Mouse (Mus musculus) heart, embryonic 16.5 days (tissue): ENCODE data around the gene Il12rb1. TPM values are rescaled to one million over a fixed set of nuclear protein-coding genes. Genes with fewer than 3 reads are reported as not detected.
A peak's percentile ranks its signal among the peaks of the same experiment; 100 is the strongest.

Experiments
- ATAC-seq: fragments of 200-750 bp; cut with Nextera tagmentation; replicated peaks from 2 replicates; pipeline ENCODE4 v1.8.0; 2017; ENCODE audit warnings: moderate number of reproducible peaks; ENCODE audit not compliant: insufficient read depth, low FRiP score; ENCODE audit errors: extremely low read depth
- H3K27ac ChIP-seq: fragments of 300-500 bp; sonication (generic); 2 replicates; pipeline ENCODE4 v1.5.1; 2014; ENCODE audit warnings: mild to moderate bottlenecking, low read length, control low read depth, moderate library complexity
- H3K27me3 ChIP-seq: fragments of 300-500 bp; sonication (generic); 2 replicates; pipeline ENCODE4 v1.6.1; 2014; ENCODE audit warnings: low read length, mixed read lengths; ENCODE audit not compliant: control insufficient read depth, insufficient read depth
- H3K36me3 ChIP-seq: fragments of 300-500 bp; sonication (generic); 2 replicates; pipeline ENCODE4 v1.6.1; 2014; ENCODE audit not compliant: control insufficient read depth, insufficient read depth
- H3K4me1 ChIP-seq: fragments of 300-500 bp; sonication (generic); 2 replicates; pipeline ENCODE4 v1.6.1; 2014; ENCODE audit warnings: low read length, mixed read lengths; ENCODE audit not compliant: control insufficient read depth, insufficient read depth
- H3K4me2 ChIP-seq: fragments of 300-500 bp; sonication (generic); 2 replicates; pipeline ENCODE4 v1.6.1; 2014; ENCODE audit warnings: low read depth, mild to moderate bottlenecking, control low read depth, low read length
- H3K4me3 ChIP-seq: fragments of 300-500 bp; sonication (generic); 2 replicates; pipeline ENCODE4 v1.5.1; 2014; ENCODE audit warnings: mild to moderate bottlenecking, control low read depth, low read length
- H3K9ac ChIP-seq: fragments of 300-500 bp; sonication (generic); 2 replicates; pipeline ENCODE4 v1.6.1; 2014; ENCODE audit warnings: low read length, control low read depth
- H3K9me3 ChIP-seq: fragments of 300-500 bp; sonication (generic); replicated peaks from 2 replicates; pipeline ENCODE4 v1.6.1; 2016; ENCODE audit warnings: low read length; ENCODE audit not compliant: control insufficient read depth
- WGBS: fragments of 180-500 bp; shearing (Covaris S2); extraction: QIAGEN DNeasy Blood & Tissue Kit; methylation state at CpG from one replicate; pipeline ENCODE4 v1.1.7; 2014; 5-methylcytosine and 5-hydroxymethylcytosine counted together
- polyA plus RNA-seq: library from polyadenylated mRNA; unstranded; fragments of >200 nt; fragmentation: Nextera tagmentation; extraction: Ambion mirVana; gene quantifications from 2 replicates; pipeline ENCODE4 v1.2.1, GENCODE M21; 2015

Gene Il12rb1
- polyA plus RNA-seq, 1 experiment from 2014 or later, result 1.6 TPM

DNA sequence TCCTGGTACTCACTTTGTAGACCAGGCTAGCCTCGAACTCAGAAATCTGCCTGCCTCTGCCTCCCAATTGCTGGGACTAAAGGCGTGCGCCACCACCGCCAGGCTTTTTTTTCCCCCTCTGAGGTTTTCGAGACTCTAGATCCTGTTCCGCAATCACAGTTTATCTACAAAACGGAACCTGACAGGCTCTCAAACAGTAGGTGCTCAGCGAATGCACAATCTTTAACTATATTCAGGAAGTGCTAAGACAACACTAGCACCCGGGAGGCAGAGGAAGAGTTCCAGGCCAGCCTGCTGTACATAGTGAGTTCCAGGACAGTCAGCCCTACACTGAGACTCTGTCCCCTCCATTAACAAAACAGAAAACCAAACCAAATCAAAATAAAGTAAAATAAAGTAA is 42.9 kb upstream of the Il12rb1 start:
- Histone ChIP-seq H3K27ac (no peak overlapping the region), H3K36me3 (peaks cover 11% of the 10 kb centered on the region; the same call in 1 of the 2 replicates), H3K4me1 (peaks cover 21% of the 10 kb centered on the region), H3K4me3 (peak overlapping the region; percentile 56), H3K4me2 (peak overlapping the region; percentile 86), H3K9me3 (no peaks in the 10 kb centered on the region), H3K27me3 (no peaks in the 10 kb centered on the region), H3K9ac (peak overlapping the region; percentile 70; the same call in 1 of the 2 replicates)
- 71% methylated on average over 9 of the region's 9 CpGs for WGBS
- no peak for ATAC-seq

DNA sequence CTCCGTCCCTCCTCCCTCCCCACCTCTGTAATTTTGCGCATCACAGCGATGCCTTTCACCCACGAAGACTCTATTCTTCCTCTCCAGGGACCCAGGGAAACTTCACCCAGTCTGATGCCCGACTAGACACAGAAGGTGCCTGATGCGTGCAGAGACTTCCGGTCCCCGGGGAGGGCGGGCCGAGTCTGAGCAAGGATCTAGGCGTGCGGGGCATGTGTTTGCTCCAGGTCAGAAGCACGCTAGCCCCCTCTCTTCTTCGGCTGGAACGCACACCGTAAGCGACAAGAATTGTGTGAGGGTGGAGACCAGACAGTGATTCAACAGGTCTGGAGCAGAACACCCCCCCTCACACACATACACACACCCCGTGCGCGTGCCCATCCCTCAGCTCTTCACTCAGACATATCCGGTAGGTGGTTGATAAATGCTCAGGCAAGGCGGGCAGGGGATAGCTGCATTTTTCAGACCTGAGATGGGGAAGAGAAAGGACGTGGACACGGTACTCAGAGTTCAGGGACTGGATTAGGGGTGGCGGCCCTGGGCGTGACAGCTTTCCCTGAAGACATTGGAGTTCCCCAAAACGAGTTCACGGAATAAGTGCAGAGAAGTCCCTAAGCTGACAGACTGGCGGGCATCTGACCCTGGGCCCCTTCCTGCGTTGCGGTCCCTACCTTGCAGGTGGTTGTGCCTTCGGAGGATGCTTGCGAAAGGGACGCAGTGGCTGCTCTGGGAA is 42.2 kb upstream of the Il12rb1 start:
- peak overlapping the region; percentile 70 for H3K9ac ChIP-seq
- ATAC-seq, result no peak
- peaks cover 21% of the 10 kb centered on the region for H3K4me1 ChIP-seq
- peak overlapping the region; percentile 86 for H3K4me2 ChIP-seq
- no peaks in the 10 kb centered on the region for H3K9me3 ChIP-seq
- H3K27ac ChIP-seq, result 0 out of 2 replicates have a peak overlapping the region, but pooled peaks have one; percentile 44
- under 1% methylated on average over 34 of the region's 34 CpGs for WGBS
- H3K4me3 ChIP-seq, result peak overlapping the region; percentile 56
- no peaks in the 10 kb centered on the region for H3K27me3 ChIP-seq
- H3K36me3 ChIP-seq, result peaks cover 17% of the 10 kb centered on the region

DNA sequence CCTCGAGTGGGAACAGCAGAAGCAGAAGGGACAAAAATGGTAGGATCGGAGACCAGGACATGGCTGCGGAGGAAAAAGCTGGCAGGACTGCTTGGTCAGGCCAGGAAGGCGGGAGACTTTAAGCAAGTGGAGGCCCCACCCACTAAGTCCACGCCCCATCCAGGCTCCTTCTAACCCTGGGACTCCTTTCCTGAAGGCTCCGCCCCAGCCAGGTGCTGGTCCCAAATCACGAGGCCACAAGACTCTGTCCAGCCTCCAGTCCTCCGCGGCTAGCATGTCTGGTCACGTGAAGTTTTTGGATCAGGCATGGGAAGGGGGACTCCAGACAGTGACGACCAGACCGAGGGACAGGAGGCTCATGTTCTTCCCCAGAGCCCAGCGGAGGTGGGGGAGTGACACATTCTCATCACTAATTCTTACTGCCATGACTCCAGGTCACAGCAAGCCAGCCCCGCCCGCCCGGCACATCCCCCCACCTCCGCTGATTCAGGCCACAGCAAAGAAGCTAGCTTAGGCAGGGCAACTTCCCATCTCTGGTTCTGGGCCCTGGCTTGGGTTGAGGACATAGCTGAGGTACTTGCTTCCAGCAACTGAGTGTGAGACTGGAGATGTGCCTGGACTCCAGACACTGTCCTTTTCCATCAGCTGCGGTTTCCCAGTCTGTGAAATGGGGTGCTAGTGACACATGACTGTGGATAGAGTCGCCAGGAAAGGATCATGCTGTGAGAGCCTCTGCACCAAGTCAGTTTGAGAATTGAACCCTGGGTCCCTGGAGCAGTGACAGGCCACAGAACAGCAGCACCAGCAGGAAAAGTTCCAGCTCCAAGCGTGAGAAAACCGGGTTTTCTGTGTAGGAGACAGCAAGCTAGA is 41.4 kb upstream of the Il12rb1 start:
- peak overlapping the region; percentile 56 for H3K4me3 ChIP-seq
- H3K27ac ChIP-seq, result 0 out of 2 replicates have a peak overlapping the region, but pooled peaks have one; percentile 44
- peak; percentile 26; the same call in 1 of the 2 replicates for ATAC-seq
- peak overlapping the region; percentile 86 for H3K4me2 ChIP-seq
- peaks cover 25% of the 10 kb centered on the region for H3K36me3 ChIP-seq
- no peaks in the 10 kb centered on the region for H3K9me3 ChIP-seq
- H3K4me1 ChIP-seq, result peaks cover 18% of the 10 kb centered on the region
- no peaks in the 10 kb centered on the region for H3K27me3 ChIP-seq
- H3K9ac ChIP-seq, result peak overlapping the region; percentile 70
- 12% methylated on average over 21 of the region's 21 CpGs for WGBS

DNA sequence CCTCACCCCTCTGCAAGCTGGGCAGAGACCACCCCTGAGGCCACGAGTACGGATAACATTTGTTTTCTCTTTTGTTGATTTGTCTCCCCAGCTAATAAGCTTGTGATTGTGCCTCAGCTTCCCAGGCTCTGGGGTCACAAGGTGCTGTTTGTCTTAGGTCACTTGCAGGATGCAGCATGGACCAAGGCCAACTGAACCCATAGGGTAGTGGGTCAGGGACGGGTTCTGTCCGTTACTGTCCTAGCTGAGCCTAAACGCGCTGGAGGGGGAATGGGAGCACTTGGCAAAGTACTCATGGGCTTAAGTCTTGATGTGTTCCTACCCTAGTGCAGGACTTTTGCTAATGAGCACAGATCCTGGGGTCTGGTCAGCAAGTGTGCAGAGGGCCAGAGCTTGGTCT is 40.7 kb upstream of the Il12rb1 start:
- H3K27ac ChIP-seq, result no peak overlapping the region
- peaks cover 18% of the 10 kb centered on the region for H3K4me1 ChIP-seq
- ATAC-seq, result no peak
- peaks cover 27% of the 10 kb centered on the region for H3K36me3 ChIP-seq
- H3K27me3 ChIP-seq, result no peaks in the 10 kb centered on the region
- no peaks in the 10 kb centered on the region for H3K9me3 ChIP-seq
- H3K4me3 ChIP-seq, result no peak overlapping the region
- no peak overlapping the region for H3K4me2 ChIP-seq
- WGBS, result 84% methylated on average over 6 of the region's 6 CpGs
- no peak overlapping the region for H3K9ac ChIP-seq

DNA sequence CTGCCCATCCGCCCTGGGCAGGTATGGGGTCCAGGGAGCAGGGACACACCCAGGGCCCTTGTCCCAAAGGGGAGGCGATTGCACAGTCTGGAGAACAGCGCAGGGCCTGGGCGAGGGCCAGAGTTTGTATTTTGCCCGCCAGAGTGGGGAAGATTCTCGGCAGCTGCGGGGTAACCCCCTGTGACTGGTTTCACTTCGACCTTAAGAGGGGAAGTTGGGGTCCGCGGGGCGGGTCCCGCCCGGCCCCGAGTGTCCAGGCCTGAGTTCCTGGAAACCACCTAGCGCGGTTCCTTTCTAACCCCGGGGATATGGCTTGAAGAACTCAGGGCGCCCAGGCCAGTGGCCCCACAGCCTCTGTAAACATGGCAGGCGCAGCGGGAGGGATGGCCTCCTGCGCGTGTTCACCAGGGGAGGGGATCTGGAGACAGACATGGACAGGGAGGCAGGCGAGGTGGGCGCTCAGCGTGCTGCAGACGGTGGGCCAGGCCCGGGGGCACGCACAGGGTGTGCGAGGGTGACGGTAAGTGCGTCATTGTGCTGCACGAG is 39.9 kb upstream of the Il12rb1 start:
- H3K36me3 ChIP-seq, result peaks cover 27% of the 10 kb centered on the region
- H3K27ac ChIP-seq, result no peak overlapping the region
- no peak for ATAC-seq
- H3K4me2 ChIP-seq, result no peak overlapping the region
- H3K27me3 ChIP-seq, result no peaks in the 10 kb centered on the region
- 90% methylated on average over 32 of the region's 32 CpGs for WGBS
- H3K9me3 ChIP-seq, result no peaks in the 10 kb centered on the region
- no peak overlapping the region for H3K4me3 ChIP-seq
- no peak overlapping the region for H3K9ac ChIP-seq
- peaks cover 19% of the 10 kb centered on the region for H3K4me1 ChIP-seq

DNA sequence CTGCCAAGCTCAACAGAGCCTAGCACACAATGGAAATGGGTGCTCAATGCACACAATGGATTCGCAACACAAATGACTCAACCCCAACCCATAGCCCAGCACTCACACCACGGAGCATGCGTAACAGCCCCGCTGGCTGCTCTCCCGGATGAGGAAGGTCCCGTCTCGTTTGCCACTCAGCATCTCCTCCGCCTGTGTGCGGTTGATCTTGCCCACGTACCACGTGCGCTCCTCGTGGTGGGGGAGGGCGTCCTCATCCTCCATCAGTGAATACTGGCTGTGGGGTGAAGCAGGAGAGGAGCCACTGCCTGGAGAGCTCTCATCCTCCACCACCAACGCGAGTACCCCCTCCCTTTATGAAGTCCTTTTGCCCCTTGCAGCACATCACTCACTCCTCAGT is 39.3 kb upstream of the Il12rb1 start:
- Histone ChIP-seq H3K9ac (no peak overlapping the region), H3K9me3 (no peaks in the 10 kb centered on the region), H3K4me1 (peaks cover 26% of the 10 kb centered on the region), H3K27me3 (no peaks in the 10 kb centered on the region), H3K4me2 (no peak overlapping the region), H3K36me3 (peaks cover 27% of the 10 kb centered on the region), H3K4me3 (no peak overlapping the region), H3K27ac (no peak overlapping the region)
- no peak for ATAC-seq
- 85% methylated on average over 16 of the region's 16 CpGs for WGBS

DNA sequence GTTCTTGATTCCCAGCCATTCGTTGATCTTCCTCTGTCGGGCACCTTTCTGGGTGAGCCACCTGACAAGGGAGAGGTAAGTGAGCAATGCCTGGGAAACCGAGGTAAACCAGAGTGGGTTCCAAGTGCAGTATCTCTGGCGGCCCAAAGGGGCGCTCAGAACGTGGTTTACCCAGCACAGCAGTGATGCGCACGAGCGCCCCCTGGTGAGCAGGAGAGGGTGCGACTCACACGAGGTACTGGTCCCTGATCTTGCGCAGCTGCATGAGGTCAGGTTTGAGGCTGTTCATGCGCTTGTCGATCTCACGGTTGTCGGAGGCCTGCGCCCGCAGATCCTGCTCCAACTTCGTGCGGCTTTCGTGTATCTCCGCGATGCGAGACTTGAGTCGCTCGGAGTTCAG is 38.9 kb upstream of the Il12rb1 start:
- Histone ChIP-seq H3K27me3 (no peaks in the 10 kb centered on the region), H3K9ac (no peak overlapping the region), H3K9me3 (no peaks in the 10 kb centered on the region), H3K4me2 (no peak overlapping the region), H3K36me3 (peaks cover 28% of the 10 kb centered on the region), H3K4me1 (peaks cover 30% of the 10 kb centered on the region), H3K27ac (no peak overlapping the region), H3K4me3 (no peak overlapping the region)
- ATAC-seq, result peak; percentile 54
- WGBS, result 7% methylated on average over 26 of the region's 26 CpGs

DNA sequence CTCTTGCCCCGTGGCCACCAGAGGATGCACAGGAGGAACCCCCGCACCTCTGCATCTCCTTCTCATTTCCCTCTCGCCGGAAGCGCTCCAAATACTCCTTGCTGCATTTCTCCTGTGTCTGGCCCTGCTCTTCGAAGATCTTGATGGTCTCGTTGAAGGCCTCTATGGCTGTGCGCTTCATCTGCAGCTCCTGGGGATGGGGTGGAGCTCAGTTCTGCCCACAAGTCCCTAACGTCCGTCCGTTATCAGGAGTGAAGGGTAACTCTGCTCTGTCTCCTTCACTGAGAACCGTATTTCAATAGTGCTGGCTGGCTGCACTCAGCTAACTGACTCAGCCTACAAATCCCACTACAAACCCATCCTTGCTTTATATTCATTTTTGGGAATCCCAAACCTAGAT is 38.4 kb upstream of the Il12rb1 start:
- Histone ChIP-seq H3K36me3 (peaks cover 29% of the 10 kb centered on the region), H3K27ac (no peak overlapping the region), H3K27me3 (no peaks in the 10 kb centered on the region), H3K4me3 (no peak overlapping the region), H3K9me3 (no peaks in the 10 kb centered on the region), H3K4me2 (no peak overlapping the region), H3K4me1 (peaks cover 35% of the 10 kb centered on the region), H3K9ac (no peak overlapping the region)
- 70% methylated on average over 12 of the region's 12 CpGs for WGBS
- ATAC-seq, result no peak

DNA sequence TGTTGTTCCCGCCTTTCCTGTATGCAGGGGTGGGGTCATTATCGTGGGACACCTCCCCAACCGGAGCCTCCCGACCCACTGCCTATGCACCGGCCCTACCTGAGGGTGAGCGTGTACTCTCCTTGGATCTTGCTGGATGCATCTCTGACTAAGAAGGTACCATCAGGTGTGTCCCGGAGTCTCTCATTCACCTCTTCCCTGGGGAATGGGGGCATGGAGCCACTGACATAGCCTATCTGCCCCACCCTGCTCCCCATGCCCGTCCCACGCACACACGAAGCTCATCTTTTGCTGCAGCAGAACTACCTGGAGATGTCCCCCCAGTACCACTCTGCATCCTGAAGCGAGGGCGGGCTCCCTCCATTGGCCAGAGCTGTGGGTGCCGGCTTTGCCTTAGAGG is 37.5 kb upstream of the Il12rb1 start:
- Histone ChIP-seq H3K27me3 (no peaks in the 10 kb centered on the region), H3K27ac (no peak overlapping the region), H3K9me3 (no peaks in the 10 kb centered on the region), H3K4me2 (no peak overlapping the region), H3K4me3 (no peak overlapping the region), H3K9ac (no peak overlapping the region), H3K36me3 (peaks cover 29% of the 10 kb centered on the region), H3K4me1 (peaks cover 39% of the 10 kb centered on the region)
- ATAC-seq, result no peak
- WGBS, result 91% methylated on average over 13 of the region's 13 CpGs
